Mouse (Mus musculus) gastrocnemius, adult 8-10 months (tissue): ENCODE data around the gene Gmcl1. TPM values are rescaled to one million over a fixed set of nuclear protein-coding genes. Genes with fewer than 3 reads are reported as not detected.

Experiments
- DNase-seq, 2 experiments: peaks; one replicate each; pipeline ENCODE4 v3.0.0; 2022; ENCODE audit warnings: low spot score in 2 of 2
- total RNA-seq, 4 experiments: library from RNA; stranded (reverse); gene quantifications; 2 replicates each; pipeline ENCODE4 v1.2.4; 2022

Gmcl1 gene
- total RNA-seq, 4 experiments from 2014 or later = 2.1 to 2.6 (median 2.4) TPM

DNA sequence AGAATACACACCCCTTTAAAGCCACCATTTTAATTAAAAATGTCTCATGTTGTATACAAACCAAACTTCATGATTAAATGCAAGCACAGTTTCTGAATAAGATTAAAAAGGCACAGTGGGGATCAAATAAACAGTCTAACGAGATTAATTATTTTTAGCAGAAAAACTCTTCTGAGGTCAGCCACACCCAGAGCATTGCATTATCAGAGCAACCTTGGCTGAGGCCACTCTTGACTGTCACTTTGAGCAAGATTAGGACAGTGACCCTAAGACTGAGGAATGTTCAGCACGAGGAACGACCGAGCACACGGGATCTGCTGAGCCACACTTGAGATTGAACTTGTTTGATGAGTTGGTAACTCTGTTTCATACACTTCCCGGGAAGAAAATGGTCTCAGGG, 3.6 kb upstream of the Gmcl1 start:
- DNase-seq = no peak

- no peak for DNase-seq
These were observed 3.1 kb upstream of the Gmcl1 start for GRCm38 (mm10) chr6:86736313-86736712.

GRCm38 (mm10) chr6:86732276-86733173, 658 bp downstream of the Gmcl1 start:
- peak; percentile 6 to 11 for DNase-seq

DNA sequence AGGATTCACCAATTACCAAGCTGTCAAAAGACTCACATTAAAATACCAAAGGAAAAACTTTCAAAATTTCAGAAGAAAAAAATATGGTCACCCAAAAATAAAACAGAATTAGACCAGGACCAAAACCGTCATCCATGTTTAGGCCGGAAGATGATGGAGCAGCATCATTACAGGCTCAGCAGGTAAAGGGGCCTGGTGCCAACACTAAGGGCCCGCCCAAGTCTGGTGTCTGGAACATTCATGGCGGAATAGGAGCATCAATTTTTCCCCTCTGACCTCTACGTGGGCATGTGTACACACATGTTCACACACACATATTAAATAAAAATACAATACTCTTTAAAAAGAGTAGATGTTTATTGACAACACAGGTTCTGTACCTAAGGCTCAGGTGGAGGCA, 4.5 kb downstream of the Gmcl1 start:
- no peak for DNase-seq

DNA sequence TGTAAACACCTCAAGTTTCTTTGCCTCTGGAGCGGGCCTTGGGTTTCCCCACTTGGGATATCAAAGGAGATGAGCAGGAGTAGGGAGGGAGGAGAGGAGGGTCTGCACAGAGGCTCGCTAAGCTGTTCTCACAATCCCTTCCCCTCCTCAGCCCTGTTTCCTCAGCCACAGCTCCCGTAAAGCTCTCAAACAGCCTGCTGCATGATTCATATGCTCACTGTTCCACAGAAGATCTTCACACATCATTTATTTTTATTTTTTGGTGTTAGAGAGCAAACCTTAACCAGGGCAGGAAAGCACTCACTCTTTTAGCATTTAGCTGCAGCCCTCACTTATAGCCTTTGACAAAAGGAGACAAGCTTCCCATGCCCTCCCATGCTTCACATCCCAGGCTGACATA, 11.2 kb downstream of the Gmcl1 start:
- no peak for DNase-seq

DNA sequence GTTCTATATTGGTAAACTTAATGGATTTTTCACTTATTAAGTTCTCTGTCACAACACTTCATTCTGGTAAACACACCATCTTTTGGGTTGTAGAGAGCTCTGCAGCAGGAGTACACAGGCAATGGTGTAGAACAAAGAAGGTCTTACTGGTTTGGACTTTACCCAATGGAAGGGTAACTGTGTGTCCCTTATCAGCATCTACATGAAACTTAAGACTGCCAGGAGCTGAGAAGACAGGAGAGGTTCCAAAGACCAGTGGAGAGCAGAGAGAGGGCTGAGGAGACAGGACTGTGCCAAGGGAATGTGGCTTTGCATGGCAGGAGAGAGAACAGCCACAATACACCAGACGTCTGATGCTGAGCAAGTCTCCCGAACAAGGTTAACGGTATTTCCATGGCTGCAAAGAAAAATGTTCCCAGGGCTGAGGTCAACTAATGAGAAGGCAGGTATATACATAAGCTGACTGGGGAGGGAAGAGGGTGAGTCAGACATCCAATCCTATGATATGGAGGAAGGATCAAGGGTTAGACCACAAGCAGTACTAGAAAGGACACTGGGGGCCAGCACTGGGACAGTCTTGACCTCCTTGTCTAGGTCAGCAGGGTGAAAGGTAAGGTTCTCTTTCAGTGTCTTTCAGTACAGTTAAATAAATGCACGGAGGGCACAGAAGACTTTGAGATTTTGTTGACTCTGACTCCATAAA, 25.0 kb downstream of the Gmcl1 start:
- no peak for DNase-seq

GRCm38 (mm10) chr6:86702577-86702976, 30.6 kb downstream of the Gmcl1 start:
- no peak for DNase-seq

GRCm38 (mm10) chr6:86697903-86698302, 35.3 kb downstream of the Gmcl1 start:
- no peak for DNase-seq

DNA sequence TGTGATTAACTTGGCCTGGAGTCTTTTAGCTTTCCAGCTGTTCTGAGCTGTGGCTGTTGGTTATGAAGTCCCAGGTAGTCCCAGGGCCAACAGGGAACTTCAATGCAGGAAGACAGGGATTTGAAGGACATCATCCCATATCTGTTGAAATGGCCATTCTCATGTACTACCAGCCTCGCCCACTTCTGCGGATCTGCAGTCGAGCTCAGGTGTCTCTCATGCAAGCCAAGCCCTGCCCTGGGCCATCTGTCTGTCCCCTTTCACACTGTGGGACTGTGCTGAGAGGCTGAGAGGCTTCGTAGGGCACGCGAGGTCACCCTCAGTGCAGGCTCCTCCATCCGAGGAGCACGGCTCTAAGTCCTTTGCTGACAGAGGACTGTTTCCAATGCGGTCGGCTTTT, 37.0 kb downstream of the Gmcl1 start:
- DNase-seq = no peak

GRCm38 (mm10) chr6:86694465-86694864, 38.7 kb downstream of the Gmcl1 start:
- peak in 1 of 2 experiments; percentile 13 for DNase-seq

GRCm38 (mm10) chr6:86689671-86690070, 43.5 kb downstream of the Gmcl1 start:
- no peak for DNase-seq

DNA sequence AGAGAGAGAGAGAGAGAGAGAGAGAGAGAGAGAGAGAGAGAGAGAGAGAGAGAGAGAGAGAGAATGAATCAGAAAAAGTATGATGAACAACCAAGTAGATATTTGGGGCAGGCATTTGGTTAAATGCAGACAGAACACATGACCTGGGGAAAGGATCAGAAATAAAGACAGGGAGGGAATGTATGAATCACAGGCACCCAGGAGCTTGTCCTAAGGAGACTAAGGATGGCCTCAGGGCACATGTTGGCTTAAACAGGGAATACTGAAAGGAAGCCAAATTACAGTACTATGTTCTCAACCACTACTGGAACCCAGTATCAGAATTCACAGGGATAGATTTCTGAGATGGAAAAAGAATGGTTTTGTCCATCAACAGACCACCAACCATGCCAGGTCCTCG, 46.2 kb downstream of the Gmcl1 start:
- DNase-seq = no peak

DNA sequence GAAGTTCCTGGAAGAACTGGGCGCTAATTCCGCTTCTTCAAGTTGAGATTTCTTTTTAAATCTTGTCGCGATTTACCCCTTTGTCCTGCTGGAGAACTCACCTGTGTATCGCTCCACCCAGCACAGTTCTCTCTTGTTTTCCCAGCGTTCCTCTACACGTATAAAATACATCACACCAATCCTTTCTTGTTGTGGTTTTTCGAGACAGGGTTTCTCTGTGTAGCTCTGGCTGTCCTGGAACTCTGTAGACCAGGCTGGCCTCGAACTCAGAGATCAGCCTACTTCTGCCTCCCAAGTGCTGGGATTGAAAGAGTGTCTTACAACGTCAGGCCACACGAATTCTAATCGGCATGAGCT, 48.5 kb downstream of the Gmcl1 start:
- no peak for DNase-seq

- DNase-seq = peak; percentile 80 to 85
These were observed 49.1 kb downstream of the Gmcl1 start, which contains the start of gene Snrnp27 for GRCm38 (mm10) chr6:86683872-86684654. Gene Snrnp27, minus strand, starts transcription at chr6:86684522.

- DNase-seq = no peak
These were observed 51.9 kb downstream of the Gmcl1 start for GRCm38 (mm10) chr6:86681289-86681688.

DNA sequence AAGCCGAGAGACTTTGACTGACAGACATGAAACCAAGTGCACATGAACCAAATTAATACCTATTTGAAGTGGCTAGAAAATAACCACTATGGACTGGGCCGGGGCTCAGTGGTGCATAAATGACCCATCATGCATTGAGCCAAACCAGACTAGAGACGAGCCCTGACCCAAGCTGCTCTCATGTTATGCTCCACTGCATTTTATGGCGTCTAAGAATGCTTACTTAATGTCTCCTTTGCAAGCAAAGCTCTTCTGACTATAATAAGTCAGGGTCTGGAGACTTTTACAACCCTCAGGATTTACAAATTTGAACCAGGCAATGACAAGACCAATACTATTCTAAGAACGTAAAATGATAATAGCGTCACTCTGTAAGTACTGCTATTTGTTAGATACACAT, 54.8 kb downstream of the Gmcl1 start:
- DNase-seq = no peak

GRCm38 (mm10) chr6:86670873-86671272, 62.3 kb downstream of the Gmcl1 start:
- DNase-seq = peak in 1 of 2 experiments; percentile 20

GRCm38 (mm10) chr6:86669240-86669727, 63.9 kb downstream of the Gmcl1 start:
- DNase-seq = peak; percentile 100

DNA sequence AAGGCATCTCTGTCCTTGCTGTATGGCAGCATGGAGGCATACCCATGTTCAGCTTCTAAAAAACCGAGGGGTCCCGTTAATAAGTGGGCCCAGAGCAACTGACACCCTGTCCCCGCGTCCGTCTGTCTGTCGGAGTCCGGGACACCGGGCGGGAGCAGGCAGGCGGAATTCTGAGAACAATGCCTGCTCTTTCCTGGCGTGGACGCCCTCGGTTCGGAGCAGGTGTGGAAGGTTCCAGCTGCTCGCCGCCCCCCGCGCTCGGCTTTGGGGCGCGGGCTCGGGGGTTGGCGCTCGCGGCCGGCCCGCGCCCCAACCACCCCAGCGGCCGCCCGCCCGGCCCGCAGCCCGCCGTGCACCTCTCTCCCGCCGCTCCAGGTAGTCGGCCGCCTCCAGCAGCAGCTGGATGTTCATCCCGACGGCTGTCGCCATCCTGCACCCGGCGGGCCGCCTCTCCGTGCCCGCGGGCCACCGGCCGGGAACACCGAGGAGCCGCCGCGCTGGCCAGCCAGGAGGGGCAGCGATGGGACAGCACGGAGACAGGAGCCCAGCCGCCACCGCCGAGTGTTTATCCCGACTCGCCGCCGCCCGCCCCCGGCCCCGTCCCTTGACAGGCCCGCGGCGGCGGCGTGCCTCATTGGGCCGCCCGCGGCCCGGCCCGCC, 64.5 kb downstream of the Gmcl1 start, which contains the start of gene Mxd1:
TSS of gene Mxd1 (minus strand) at position 582 of the 660 bp plus-strand sequence.
- no peak for DNase-seq

- no peak for DNase-seq
These were observed 66.1 kb downstream of the Gmcl1 start for GRCm38 (mm10) chr6:86667061-86667460.
